Mouse (Mus musculus): ENCODE measurements around the gene Reck. TPM values are rescaled to one million over a fixed set of nuclear protein-coding genes. Genes with fewer than 3 reads are reported as not detected.

Reck gene
- total RNA-seq, 2 experiments from 2014 or later = 0.77 to 1.2 TPM

DNA sequence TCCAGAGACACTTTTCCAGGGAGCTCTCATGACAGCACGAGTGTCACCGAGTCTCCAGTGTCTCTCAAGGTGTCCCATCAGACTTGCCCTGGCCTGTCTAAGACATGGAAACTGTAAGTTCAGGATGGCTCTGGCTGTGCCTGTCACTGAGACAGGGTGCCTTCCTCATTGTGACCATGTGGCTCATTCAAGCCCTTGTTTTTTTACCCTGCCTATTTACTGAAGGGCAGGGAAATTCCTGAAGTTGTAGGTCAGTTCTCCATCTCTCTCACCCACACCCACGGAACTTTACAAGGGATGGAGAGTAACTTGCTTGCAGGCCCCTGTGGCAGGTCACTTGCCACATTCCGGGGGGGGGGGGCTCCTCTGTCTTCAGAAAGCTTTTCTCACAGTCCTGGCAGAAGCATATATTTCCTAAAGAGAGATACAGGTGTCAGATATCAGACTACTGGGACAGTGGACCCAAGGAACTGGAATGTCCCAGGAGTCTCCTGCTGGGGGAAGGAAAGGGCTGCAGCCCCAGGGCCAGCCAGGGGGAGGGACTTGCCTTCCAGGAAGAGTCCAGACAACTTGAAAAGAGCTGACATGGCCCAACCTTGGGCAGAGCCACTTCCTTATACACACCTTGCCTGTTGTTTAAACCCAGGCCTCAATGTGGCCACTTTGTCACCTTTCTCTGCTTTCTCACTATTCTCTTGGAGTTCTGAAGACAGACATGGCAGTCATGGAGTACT is 89.8 kb downstream of the Reck start:
- no peak for ATAC-seq (replicated peaks; ENCODE audit: low FRiP score, poor library complexity, severe bottlenecking)

DNA sequence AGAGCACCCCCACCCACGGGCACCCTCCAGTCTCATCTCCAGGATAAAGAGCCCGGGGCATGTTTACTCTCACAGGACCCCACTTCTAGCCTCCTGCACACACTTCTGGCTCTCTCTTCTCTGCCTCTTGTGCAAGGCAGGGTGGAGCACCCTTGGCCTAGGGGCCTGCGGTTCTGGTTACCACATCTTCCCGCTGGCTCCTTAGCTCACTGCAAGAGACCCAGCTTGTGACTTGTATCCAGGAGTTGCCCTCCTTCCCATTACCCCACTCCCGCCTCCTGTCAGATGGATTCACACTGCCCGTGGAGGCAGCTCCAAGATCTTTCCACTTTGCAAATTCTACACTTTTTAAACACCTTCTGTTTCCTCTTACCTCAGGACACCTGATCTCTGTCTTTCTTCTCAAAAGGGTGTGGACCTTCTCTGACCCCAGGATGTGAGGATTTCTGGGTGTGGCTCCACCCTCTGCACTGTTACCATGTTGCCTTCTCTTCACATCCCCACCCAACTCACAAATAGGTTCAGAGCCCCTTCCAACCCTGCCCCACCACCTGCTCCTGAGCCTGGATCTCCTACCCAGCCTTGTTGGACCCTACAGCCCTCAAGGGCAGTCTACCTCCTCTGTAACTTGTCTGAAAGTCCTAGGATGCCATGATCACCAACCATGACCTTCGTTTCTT is 90.7 kb downstream of the Reck start:
- no peak for ATAC-seq (replicated peaks; ENCODE audit: low FRiP score, poor library complexity, severe bottlenecking)

DNA sequence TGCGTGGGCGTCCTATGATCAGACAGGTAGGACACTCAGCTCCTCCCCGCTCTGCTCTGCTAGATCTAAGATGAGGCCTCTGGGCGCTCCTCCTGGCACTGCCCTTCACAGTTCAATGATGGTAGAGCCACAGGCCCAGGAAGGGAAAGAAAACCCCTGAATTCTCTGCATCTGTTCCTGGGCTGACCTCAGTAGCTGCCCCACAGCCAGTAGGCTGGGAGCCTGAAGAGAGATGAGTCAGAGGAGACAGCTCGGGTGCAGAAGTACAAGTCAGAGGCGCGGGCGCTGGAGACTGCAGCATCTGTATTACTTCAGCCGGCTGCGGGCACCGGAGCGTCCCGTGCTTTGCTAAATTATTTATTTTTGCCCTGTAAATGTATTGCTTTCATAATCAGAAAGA is 93.3 kb downstream of the Reck start:
- no peak for ATAC-seq (replicated peaks; ENCODE audit: low FRiP score, poor library complexity, severe bottlenecking)

DNA sequence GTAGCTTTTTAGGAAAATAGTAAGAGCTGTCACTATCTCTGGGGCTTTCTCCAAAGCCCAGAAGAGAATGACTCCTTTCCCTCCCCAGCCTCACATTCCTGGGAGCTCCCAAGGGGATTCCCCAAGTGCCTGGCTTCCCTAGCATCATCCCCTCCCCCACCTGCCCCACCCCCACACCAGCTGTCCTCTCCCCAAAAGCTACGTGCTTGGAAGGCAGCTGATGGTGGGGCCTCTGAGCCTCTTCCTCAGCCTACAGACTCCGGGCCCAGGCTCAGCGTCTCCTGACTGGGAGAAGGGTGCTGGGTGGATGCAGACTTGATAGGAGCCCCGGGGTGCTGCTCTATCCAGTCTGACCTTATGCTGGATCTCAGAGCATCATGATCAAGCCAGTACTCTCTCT is 94.0 kb downstream of the Reck start:
- no peak for ATAC-seq (replicated peaks; ENCODE audit: low FRiP score, poor library complexity, severe bottlenecking)

DNA sequence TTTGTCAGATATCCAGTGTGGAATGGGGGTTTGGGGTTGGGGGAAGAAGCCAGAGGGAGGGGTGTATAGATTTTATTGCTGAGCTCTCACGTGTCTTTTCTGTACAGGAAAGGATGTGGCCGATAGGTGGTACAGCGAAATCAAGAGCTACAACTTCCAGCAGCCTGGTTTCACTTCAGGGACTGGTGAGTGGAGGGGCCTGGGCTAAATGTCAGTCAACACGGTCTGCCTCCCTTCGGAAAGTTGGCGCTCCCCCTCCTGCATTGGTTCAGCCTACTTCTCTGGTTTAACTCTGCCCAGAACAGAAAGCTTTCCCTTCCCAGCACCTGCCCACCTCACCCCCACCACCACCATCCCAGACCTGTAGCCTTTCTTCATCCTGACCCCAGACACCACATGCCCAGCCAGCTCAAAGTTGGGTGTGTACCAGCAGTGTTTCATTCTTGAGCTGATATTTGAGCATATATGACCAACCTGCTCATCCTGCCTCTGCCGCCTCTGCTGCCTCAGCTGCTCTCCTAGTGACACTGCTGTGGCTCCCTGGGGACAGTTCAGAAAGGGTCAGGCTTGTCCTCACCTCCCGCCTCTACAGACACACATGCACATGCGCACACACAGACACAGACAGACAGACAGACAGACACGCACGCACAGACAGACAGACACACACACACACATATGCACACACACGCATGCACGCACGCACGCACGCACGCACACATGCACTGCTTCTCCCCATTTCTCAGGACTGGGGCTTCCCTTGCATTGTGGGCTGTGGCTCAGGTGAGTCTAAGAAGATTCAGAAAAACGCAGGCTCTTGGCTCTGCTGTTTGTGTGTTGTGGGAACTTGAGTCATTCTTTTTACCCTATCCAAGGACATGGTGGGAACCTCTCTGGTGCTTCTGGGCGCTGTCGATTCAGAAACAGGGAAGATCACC is 95.3 kb downstream of the Reck start:
- no peak for ATAC-seq (replicated peaks; ENCODE audit: low FRiP score, poor library complexity, severe bottlenecking)

DNA sequence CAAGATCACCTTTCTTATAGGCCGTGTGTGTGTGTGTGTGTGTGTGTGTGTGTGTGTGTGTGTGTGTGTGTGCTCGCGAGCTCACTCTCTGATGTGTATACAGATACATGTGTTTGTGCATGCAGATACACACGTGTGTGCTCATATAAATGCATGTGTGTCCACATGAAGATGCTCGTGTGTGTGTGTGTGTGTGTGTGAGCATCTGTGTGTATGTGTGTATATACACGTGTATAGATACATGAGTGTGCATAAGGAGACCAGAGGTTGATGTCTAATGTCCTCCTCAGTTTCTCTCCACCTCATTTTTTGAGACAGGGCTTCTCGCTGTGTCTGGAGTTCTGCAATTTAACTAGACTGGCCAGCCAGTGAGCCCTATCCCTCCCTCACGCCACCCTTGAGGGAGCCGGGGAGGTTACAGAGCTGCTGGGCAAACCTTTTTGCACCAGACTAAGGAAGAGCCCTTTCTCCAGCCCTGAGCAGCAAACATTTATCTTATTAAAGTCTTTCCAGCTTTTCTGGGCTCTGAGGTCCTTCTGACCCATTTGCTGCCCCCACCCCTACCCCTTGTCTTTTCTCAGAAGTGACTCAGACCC is 96.3 kb downstream of the Reck start:
- ATAC-seq (replicated peaks; ENCODE audit: low FRiP score, poor library complexity, severe bottlenecking) = no peak

DNA sequence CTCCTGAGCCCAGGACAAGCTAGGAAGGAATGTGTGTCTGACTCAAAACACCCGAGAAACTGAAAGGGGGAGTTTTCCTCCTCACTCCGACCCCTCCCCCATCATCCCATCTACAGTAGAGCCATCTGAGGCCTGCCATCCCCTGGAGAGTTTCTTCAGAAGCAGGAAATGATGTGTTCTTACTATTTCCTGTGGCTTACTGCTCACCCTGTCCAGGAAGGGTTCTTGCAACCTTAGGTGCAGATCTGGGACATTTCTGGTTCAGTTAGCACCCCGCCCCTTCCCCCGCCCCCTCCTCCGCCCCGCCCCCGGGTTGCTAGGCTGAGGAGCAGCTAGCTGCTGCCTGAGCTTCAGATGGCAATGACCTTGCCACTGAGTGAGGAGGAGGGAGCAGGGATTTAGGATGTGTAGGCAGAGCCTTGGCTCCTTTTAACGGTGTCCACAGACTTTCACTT is 96.8 kb downstream of the Reck start:
- 0 out of 2 replicates have a peak, but pooled peaks have one; percentile 32 for ATAC-seq (replicated peaks; ENCODE audit: low FRiP score, poor library complexity, severe bottlenecking)

DNA sequence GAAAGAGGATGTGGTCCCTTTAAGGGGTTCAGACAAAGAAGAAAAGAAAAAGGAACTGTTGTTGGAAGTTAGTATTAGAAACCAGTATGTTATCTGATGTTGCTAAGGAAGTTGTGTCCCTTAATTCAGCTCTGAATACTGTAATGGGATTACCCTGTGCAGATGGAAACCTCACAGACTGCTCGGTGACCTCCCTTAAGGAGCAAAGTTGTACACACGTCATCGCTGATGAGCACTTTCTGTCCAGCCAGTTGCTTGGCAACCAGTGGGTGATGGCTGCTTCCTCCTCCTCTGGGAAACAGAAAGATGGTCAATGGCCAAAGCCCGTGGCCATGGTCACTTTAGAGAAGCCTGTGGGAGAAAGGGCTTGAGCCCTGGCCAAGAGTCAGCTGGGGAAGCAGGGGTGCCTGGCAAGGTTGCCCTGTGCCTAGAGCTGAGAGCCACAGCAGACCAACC is 98.2 kb downstream of the Reck start:
- ATAC-seq (replicated peaks; ENCODE audit: low FRiP score, poor library complexity, severe bottlenecking) = no peak

DNA sequence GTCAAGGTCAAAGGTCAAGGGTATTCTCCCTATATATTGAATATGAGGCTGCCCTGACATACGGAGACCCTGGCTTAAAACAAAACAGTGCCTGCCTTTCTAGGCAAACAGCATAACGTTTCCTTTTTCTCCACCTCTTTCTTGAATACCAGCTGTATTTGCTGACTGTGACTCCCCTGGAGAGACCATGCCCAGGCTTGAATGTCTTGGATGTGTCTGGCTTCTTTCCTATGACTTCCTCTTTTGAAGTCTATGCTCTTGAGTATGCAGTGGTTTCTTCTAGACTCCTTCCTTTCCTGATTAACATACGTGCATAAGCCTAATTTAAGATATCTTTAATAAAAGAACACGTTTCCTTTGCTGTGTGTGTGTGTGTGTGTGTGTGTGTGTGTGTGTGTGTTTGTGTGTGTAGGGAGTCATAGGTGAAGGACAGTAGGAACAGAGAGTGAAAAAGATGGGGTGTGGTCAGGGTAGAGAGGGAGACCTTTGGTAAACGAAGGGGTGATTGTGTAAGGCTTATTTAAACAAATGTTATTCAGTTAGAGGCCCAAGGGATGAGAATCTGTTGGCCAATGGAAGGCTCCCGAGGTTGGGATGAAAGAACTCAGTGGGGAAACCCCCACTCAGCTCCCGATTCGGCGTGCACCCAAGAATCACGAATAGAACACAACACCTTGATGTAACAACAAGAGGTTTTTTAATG is 99.7 kb downstream of the Reck start:
- no peak for ATAC-seq (replicated peaks; ENCODE audit: low FRiP score, poor library complexity, severe bottlenecking)

DNA sequence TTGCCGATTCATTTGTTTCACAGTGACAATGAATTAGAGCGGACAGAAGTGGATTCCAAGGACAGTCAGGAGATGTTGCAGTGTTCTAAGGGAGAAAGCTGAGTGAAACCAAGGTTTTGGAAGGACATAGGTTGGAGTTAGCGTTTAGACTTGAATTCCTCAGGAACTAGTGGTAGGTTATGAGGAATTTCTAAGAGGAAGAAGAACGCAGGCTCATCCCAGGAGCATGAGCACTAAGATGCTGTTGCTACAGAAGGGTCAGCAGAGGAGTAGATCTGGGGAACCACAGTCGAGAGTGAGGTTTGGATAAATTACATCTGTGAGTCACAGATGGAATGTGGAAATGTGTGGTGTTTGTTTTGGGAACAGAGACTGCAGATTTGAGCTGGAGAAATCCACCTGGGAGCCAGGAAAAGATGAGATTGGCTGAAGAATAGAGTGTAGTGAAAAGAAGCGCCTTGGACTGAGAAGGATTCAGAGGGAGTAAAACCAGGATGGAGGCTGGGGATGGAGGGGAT is 101.0 kb downstream of the Reck start:
- ATAC-seq (replicated peaks; ENCODE audit: low FRiP score, poor library complexity, severe bottlenecking) = no peak

DNA sequence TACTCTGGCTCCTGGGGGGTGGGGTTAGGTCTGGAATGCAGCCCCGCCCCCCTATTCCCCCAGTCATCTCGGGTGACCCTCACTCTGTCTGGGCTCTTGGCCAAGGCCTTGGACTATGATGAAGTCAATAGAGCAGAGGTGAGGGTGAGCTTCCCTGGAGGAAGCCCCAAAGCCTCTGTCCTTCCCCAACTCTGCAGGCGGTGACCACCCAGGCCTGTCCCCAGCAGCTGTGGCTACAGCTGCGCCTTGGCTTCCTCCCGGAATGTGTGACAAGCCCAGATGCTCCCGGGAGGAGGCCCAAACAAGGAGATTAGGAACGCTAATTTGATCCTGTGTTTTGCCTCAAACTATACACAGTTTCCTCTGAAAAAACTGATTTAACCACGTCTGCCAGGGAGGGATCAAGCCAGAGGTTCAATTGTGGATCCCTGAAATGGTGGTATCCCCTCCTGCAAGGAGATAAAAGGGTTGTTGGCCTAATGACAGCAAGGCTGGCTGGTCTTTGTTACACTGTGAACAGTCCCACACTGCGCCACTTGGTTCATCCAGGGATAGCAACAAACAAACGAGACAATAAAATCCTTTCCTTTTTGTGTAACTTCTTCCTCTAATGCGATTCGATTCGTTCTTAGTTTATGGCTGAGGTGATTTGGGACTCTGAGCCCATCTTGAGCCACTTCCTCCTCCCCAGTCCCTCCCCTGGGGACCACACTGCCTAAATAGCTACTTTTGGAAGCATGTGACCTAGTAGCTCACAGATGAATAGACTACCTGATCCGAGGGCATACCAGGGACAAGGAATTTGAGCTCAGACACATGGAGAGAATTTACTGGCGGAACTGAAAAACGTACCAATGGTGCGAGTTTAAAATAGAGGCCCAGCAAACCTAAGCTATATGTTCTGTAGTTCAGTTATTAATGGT is 103.5 kb downstream of the Reck start:
- ATAC-seq (replicated peaks; ENCODE audit: low FRiP score, poor library complexity, severe bottlenecking) = no peak

DNA sequence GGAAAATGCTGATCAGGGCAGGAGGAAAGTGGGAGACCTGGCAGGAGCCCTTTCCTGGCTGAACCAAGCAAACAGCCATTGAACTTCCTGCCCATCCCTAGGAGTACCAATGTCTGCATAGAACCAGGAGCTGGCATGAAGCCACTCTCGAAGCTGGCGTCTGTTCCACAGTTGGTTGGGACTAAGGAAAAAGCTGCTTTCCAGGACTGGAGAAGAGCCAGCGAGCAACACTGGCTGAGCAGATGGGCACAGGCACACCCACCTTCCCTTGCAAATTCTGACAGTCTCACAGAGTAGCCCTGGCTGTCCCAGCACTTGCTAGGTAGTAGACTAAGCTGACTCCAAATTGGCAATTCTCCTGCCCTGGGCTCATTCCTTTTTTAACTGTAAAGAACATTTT is 104.4 kb downstream of the Reck start:
- no peak for ATAC-seq (replicated peaks; ENCODE audit: low FRiP score, poor library complexity, severe bottlenecking)

DNA sequence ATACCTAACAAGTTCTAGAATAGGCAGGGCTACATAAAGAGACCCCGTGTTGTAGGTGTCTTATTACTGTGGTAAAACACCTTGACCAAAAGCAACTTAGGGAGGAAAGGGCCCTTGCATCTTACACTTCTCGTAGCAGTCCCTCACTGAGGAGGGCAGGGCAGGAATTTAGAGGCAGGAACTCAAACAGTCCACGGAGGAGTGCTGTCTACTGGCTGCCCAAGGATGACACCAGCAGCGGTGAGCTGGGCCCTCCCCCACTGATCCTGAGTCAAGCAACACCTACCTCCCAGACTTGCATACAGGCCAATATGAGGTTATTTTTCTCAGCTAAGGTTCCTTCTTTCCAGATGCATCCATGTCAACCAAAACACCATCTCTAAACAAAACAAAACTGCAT is 104.9 kb downstream of the Reck start:
- no peak for ATAC-seq (replicated peaks; ENCODE audit: low FRiP score, poor library complexity, severe bottlenecking)

DNA sequence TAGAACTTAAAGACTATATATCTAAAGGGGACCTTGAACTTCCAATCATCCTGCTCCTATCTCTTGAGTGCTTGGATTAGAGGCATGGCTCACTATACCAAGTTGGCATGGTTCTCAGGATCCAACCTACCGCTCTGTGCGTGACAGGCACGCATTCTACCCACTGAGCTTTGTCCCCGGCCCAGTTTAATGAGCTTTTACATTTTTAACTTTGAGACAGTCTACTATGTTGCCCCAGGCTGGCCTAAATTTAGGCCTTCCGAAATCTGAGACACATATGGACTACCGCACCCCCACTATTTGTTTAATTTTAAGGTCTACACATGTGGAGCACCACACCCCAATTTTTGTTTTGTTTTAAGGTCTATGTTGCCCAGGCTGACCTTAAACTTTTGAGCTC is 105.5 kb downstream of the Reck start:
- no peak for ATAC-seq (replicated peaks; ENCODE audit: low FRiP score, poor library complexity, severe bottlenecking)

DNA sequence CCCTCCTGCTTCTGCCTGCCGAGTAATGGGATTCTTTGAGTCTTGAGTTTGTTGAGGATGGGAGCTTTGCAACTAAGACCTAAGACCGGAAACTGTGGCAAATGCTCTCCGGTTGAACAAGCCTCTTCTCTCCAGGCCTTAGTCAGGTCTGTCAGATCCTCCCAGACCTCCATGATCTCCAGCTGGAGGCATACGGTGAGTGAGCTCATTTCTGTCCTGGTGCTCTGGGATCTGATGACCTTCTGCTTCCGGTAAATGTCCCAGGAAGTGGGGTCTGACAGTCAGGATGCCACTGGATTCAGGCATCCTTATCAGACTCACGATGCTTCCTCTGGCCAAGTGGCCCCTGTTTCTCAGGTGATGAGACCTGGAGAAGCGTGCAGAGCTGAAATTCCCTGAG is 105.9 kb downstream of the Reck start:
- ATAC-seq (replicated peaks; ENCODE audit: low FRiP score, poor library complexity, severe bottlenecking) = no peak

DNA sequence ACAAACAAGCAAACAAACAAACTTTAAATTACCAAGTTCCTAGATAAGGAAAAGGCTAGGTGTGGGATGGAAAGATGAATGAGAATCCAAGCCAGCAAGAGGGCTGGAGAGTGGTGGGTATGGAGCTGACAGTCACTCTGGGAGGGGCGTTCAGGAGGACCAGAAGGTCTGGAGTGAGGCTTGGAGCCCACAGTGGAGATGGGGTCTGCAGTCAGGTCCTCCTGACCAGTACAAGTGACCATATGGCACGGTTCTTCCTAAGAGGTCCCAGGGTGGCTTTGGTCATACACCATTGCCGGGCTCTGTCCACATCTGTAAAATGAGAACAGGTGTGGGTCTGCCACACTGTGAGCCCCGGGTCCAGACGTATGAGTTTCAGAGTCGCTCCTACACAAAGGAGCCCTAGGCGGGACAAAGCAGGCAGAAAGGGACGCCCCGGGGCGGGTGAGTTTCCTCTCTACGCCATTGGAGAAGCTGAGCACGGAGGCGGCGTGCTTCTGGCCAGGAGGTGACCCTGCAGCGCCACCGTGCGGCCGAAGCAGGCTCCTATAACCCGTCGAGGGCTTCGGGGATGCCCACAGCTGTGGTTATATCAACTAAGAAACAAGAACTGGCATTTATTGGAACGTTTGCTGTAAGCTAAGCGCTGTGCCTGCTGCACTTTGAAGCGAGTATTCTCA is 106.9 kb downstream of the Reck start:
- ATAC-seq (replicated peaks; ENCODE audit: low FRiP score, poor library complexity, severe bottlenecking) = peak; percentile 92

DNA sequence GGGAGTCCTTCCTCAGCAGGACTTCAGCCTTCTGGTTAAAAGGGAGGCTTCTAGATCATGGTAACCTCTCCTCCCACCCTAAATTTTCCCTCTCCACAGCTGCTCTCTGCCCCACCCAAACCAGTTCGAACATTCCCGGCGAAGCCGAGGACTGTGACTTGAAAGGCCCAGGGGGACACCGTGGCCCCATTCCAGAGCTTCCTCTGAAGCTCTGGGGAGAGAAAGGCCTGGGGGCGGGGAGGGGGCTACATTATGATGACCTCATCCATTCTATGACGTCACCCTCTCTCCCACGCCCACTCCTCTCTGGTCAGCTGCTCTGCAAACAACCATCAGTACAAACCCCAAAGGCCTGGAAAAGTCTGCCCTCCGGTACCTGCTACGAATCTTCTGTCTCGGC is 107.9 kb downstream of the Reck start, which contains the start of gene Ccin:
TSS of gene Ccin (plus strand) at position 303 of the 400 bp plus-strand sequence.
- no peak for ATAC-seq (replicated peaks; ENCODE audit: low FRiP score, poor library complexity, severe bottlenecking)

Data from erythroblast, adult 5-6 weeks (primary cell).